Mouse (Mus musculus): Measurements from ENCODE around the gene Myo1h. TPM values are rescaled to one million over a fixed set of nuclear protein-coding genes. Genes with fewer than 3 reads are reported as not detected.

Myo1h gene
- polyA plus RNA-seq, 1 experiment from 2014 or later: 0.82 TPM

GRCm38 (mm10) chr5:114347005-114347404 lies 58.0 kb downstream of the Myo1h start:
- peaks cover 7% of the 10 kb centered on the region; the same call in 1 of the 2 replicates for H3K27me3 ChIP-seq (ENCODE audit: insufficient read depth, poor library complexity, severe bottlenecking)
- H3K27ac ChIP-seq: no peak overlapping the region
- peaks cover 10% of the 10 kb centered on the region for H3K4me1 ChIP-seq
- 80% methylated on average over 10 of the region's 10 CpGs for WGBS
- H3K4me3 ChIP-seq: no peak overlapping the region
- H3K36me3 ChIP-seq: no peaks in the 10 kb centered on the region
- peak; percentile 71 for DNase-seq (ENCODE audit: low spot score)
- H3K9me3 ChIP-seq: no peaks in the 10 kb centered on the region

- Histone ChIP-seq H3K27ac (no peak overlapping the region), H3K27me3 (ENCODE audit: insufficient read depth, poor library complexity, severe bottlenecking) (peaks cover 11% of the 10 kb centered on the region; the same call in 1 of the 2 replicates), H3K9me3 (no peaks in the 10 kb centered on the region), H3K4me1 (peaks cover 10% of the 10 kb centered on the region), H3K36me3 (no peaks in the 10 kb centered on the region), H3K4me3 (no peak overlapping the region)
- WGBS: 53% methylated on average over 10 of the region's 10 CpGs
- DNase-seq (ENCODE audit: low spot score): no peak
Measured at GRCm38 (mm10) chr5:114351490-114351889, 62.5 kb downstream of the Myo1h start.

- Histone ChIP-seq H3K36me3 (peaks cover 25% of the 10 kb centered on the region), H3K4me3 (peak overlapping the region; percentile 25; the same call in 1 of the 2 replicates), H3K9me3 (no peaks in the 10 kb centered on the region), H3K27ac (peak overlapping the region; percentile 32), H3K4me1 (peaks cover 15% of the 10 kb centered on the region), H3K27me3 (ENCODE audit: insufficient read depth, poor library complexity, severe bottlenecking) (0 out of 2 replicates have a peak, but pooled peaks cover 5% of the 10 kb centered on the region)
- DNase-seq (ENCODE audit: low spot score): peak; percentile 93
- 27% methylated on average over 7 of the region's 7 CpGs for WGBS
Measured at GRCm38 (mm10) chr5:114356250-114356935, 67.4 kb downstream of the Myo1h start.

GRCm38 (mm10) chr5:114356936-114357751 lies 68.2 kb downstream of the Myo1h start:
- WGBS: 49% methylated on average over 23 of the region's 23 CpGs
- H3K36me3 ChIP-seq: peaks cover 32% of the 10 kb centered on the region
- 0 out of 2 replicates have a peak, but pooled peaks cover 5% of the 10 kb centered on the region for H3K27me3 ChIP-seq (ENCODE audit: insufficient read depth, poor library complexity, severe bottlenecking)
- H3K4me3 ChIP-seq: peak overlapping the region; percentile 25; the same call in 1 of the 2 replicates
- H3K27ac ChIP-seq: peak overlapping the region; percentile 32
- peaks cover 15% of the 10 kb centered on the region for H3K4me1 ChIP-seq
- no peak for DNase-seq (ENCODE audit: low spot score)
- H3K9me3 ChIP-seq: no peaks in the 10 kb centered on the region

- 72% methylated on average over 10 of the region's 10 CpGs for WGBS
- no peak overlapping the region for H3K27ac ChIP-seq
- no peak for DNase-seq (ENCODE audit: low spot score)
- H3K4me3 ChIP-seq: no peak overlapping the region
- H3K27me3 ChIP-seq (ENCODE audit: insufficient read depth, poor library complexity, severe bottlenecking): 0 out of 2 replicates have a peak, but pooled peaks cover 5% of the 10 kb centered on the region
- H3K4me1 ChIP-seq: peaks cover 15% of the 10 kb centered on the region
- H3K9me3 ChIP-seq: no peaks in the 10 kb centered on the region
- peaks cover 49% of the 10 kb centered on the region for H3K36me3 ChIP-seq
Measured at GRCm38 (mm10) chr5:114358833-114359232, 69.9 kb downstream of the Myo1h start.

GRCm38 (mm10) chr5:114359586-114359985 lies 70.6 kb downstream of the Myo1h start:
- no peak overlapping the region for H3K27ac ChIP-seq
- H3K4me3 ChIP-seq: no peak overlapping the region
- 64% methylated on average over 8 of the region's 8 CpGs for WGBS
- no peak for DNase-seq (ENCODE audit: low spot score)
- H3K4me1 ChIP-seq: peaks cover 15% of the 10 kb centered on the region
- no peaks in the 10 kb centered on the region for H3K9me3 ChIP-seq
- H3K36me3 ChIP-seq: peaks cover 56% of the 10 kb centered on the region
- 0 out of 2 replicates have a peak, but pooled peaks cover 3% of the 10 kb centered on the region for H3K27me3 ChIP-seq (ENCODE audit: insufficient read depth, poor library complexity, severe bottlenecking)

- Histone ChIP-seq H3K27me3 (ENCODE audit: insufficient read depth, poor library complexity, severe bottlenecking) (no peaks in the 10 kb centered on the region), H3K36me3 (peaks cover 70% of the 10 kb centered on the region), H3K9me3 (no peaks in the 10 kb centered on the region), H3K4me1 (peaks cover 20% of the 10 kb centered on the region), H3K27ac (no peak overlapping the region), H3K4me3 (no peak overlapping the region)
- 83% methylated on average over 15 of the region's 15 CpGs for WGBS
- DNase-seq (ENCODE audit: low spot score): no peak
Measured at GRCm38 (mm10) chr5:114360968-114361367, 72.0 kb downstream of the Myo1h start.

- Histone ChIP-seq H3K27ac (no peak overlapping the region), H3K4me1 (peaks cover 18% of the 10 kb centered on the region), H3K27me3 (ENCODE audit: insufficient read depth, poor library complexity, severe bottlenecking) (no peaks in the 10 kb centered on the region), H3K36me3 (peaks cover 98% of the 10 kb centered on the region), H3K4me3 (no peak overlapping the region), H3K9me3 (no peaks in the 10 kb centered on the region)
- DNase-seq (ENCODE audit: low spot score): no peak
- 88% methylated on average over 23 of the region's 23 CpGs for whole genome bisulfite sequencing
Measured at GRCm38 (mm10) chr5:114365043-114365752, 76.2 kb downstream of the Myo1h start.

- peaks cover 93% of the 10 kb centered on the region for H3K36me3 ChIP-seq
- H3K27ac ChIP-seq: no peak overlapping the region
- DNase-seq (ENCODE audit: low spot score): no peak
- H3K9me3 ChIP-seq: no peaks in the 10 kb centered on the region
- peaks cover 47% of the 10 kb centered on the region for H3K4me1 ChIP-seq
- H3K27me3 ChIP-seq (ENCODE audit: insufficient read depth, poor library complexity, severe bottlenecking): no peaks in the 10 kb centered on the region
- H3K4me3 ChIP-seq: no peak overlapping the region
- WGBS: 94% methylated on average over 14 of the region's 14 CpGs
Measured at GRCm38 (mm10) chr5:114368121-114368520, 79.2 kb downstream of the Myo1h start.

GRCm38 (mm10) chr5:114368803-114369496 lies 80.0 kb downstream of the Myo1h start:
- 88% methylated on average over 16 of the region's 16 CpGs for WGBS
- DNase-seq (ENCODE audit: low spot score): no peak
- Histone ChIP-seq H3K27ac (no peak overlapping the region), H3K36me3 (peaks cover 93% of the 10 kb centered on the region), H3K27me3 (ENCODE audit: insufficient read depth, poor library complexity, severe bottlenecking) (no peaks in the 10 kb centered on the region), H3K9me3 (no peaks in the 10 kb centered on the region), H3K4me1 (peaks cover 56% of the 10 kb centered on the region), H3K4me3 (no peak overlapping the region)

GRCm38 (mm10) chr5:114369921-114370320 lies 81.0 kb downstream of the Myo1h start:
- Histone ChIP-seq H3K4me1 (peaks cover 65% of the 10 kb centered on the region), H3K27me3 (ENCODE audit: insufficient read depth, poor library complexity, severe bottlenecking) (no peaks in the 10 kb centered on the region)

GRCm38 (mm10) chr5:114370371-114370776 lies 81.4 kb downstream of the Myo1h start:
- DNase-seq (ENCODE audit: low spot score): no peak
- peaks cover 93% of the 10 kb centered on the region for H3K36me3 ChIP-seq

More at GRCm38 (mm10) chr5:114369921-114370320, 81.0 kb downstream of the Myo1h start:
- H3K9me3 ChIP-seq: no peaks in the 10 kb centered on the region
- no peak for DNase-seq (ENCODE audit: low spot score)
- H3K27ac ChIP-seq: peak overlapping the region; percentile 19
- H3K36me3 ChIP-seq: peaks cover 93% of the 10 kb centered on the region
- 85% methylated on average over 9 of the region's 9 CpGs for WGBS
- H3K4me3 ChIP-seq: no peak overlapping the region

More at GRCm38 (mm10) chr5:114370371-114370776, 81.4 kb downstream of the Myo1h start:
- 55% methylated on average over 9 of the region's 9 CpGs for WGBS
- Histone ChIP-seq H3K4me1 (peaks cover 68% of the 10 kb centered on the region), H3K27ac (peak overlapping the region; percentile 67), H3K9me3 (no peaks in the 10 kb centered on the region), H3K27me3 (ENCODE audit: insufficient read depth, poor library complexity, severe bottlenecking) (no peaks in the 10 kb centered on the region), H3K4me3 (no peak overlapping the region)
